Mouse (Mus musculus) erythroblast, adult 5-6 weeks (primary cell): ENCODE results near the gene Zfp956. TPM values are rescaled to one million over a fixed set of nuclear protein-coding genes. Genes with fewer than 3 reads are reported as not detected.
"Not testable (repeated sequence)": the region's sequence is repeated elsewhere in the genome, so short reads cannot be mapped to it uniquely, and the experiment has no call there.

Experiments
- ATAC-seq: replicated peaks from 2 replicates; pipeline ENCODE4 v1.8.0; 2016; ENCODE audit warnings: moderate number of reproducible peaks, mild to moderate bottlenecking, moderate TSS enrichment, inconsistent platforms; ENCODE audit not compliant: poor library complexity, low FRiP score, severe bottlenecking
- total RNA-seq, 2 experiments: library from RNA; stranded (forward) in 1 of 2; stranded (reverse) in 1 of 2; fragments of 150-400 nt in 1 of 2; fragments of 200-764, 138-1000 nt in 1 of 2; gene quantifications; 2 replicates each; pipeline versions ENCODE4 v1.2.3 to v1.2.4; 2015 to 2017; ENCODE audit warnings: low replicate concordance in 2 of 2

Zfp956 gene
- total RNA-seq, 2 experiments from 2014 or later, result 0.19 to 1.8 TPM

DNA sequence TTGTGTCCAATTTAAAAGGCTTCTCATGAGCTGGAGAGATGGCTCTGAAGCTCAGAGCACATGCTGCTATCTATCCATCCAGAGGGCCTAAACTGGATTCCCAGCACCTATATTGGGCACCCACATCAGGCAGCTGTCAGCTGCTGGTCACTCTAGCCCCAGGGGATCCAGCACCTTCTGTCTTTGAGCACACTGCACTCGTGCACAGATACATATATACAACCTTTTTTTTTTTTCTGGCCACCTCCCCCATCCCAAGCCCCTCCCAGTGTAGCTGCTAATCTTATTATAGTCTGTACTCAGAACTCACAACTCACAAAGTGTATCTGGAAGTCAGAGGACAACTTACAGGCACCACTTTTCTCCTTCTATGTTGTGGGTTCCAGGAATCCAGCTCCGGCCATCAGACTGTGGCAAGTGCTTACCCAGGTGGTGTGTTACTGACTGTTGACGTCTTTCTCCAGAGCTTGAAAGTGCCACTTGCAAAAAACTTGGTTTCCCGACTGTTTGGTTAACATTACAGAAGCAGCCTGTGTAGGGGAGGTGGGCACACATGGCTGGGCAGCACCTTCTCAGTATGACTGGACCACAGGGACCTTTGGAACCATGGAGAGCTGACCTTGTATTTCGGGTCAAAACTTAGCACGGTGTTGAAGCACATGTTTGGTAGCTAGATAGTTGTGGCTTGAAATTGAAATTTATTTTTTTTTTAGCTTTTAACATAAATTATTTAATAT is 7.7 kb downstream of the Zfp956 start:
- ATAC-seq, result no peak

DNA sequence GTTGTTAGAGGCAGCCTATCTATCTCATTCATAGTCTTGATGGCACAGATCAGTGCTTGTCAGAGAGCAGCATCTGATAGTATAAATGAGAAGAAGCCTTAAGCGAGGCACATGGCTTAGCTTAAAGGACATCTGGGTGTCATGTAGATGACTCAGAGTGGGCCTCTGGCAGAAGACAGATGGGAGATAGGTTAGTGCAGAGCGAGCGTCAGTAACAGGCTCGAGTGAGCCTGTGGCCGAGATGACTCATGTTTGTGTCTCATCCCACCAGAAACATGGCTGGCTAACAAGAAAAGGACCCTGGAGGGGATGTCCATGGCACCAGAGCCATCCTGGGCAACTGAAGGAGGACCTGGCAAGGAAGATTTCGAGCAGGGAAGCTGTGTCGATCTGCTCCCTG is 9.9 kb downstream of the Zfp956 start:
- no peak for ATAC-seq

DNA sequence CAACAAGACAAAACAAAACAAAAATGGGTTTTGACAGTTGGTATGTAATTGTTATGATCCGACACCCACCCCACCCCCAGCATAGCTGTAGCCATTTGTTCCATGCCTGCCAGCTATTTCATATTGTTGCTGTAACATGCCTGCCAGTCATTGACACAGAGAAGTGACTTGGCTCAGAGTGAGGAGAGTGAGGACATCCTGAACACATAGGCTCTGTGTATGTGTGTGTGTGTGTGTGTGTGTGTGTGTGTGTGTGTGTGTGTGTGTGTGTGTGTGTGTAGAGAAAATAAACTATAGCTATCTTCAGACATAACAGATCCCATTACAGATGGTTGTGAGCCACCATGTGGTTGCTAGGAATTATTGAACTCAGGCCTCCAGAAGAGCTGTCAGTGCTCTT is 15.0 kb downstream of the Zfp956 start:
- ATAC-seq, result not testable (repeated sequence)

- ATAC-seq, result 0 out of 2 replicates have a peak, but pooled peaks have one; percentile 64
Observed at GRCm38 (mm10) chr6:47974599-47974998, 21.4 kb downstream of the Zfp956 start.

DNA sequence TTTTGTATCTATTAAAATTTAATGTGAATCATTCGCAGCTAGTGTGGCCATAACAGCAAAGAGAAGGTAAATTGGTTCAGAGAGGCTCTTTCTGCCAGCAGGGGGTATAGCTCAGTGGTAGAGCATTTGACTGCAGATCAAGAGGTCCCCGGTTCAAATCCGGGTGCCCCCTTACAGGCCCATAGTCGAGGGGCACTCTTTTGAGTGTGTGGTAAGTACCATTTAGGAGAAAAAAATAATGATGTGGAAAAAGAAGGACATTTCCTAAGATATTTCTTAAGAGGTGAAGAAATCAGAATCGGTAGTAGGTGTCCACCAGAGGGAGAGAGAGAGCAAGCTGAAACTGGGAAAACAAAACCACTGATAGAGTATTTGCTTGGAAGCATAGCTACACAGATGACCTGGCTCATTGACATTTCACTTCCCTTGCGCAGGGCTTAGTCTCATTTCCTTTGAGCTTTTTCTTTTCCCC is 25.7 kb downstream of the Zfp956 start:
- peak; percentile 61; the same call in 1 of the 2 replicates for ATAC-seq

- no peak for ATAC-seq
Observed at GRCm38 (mm10) chr6:47983936-47984335, 30.7 kb downstream of the Zfp956 start.

DNA sequence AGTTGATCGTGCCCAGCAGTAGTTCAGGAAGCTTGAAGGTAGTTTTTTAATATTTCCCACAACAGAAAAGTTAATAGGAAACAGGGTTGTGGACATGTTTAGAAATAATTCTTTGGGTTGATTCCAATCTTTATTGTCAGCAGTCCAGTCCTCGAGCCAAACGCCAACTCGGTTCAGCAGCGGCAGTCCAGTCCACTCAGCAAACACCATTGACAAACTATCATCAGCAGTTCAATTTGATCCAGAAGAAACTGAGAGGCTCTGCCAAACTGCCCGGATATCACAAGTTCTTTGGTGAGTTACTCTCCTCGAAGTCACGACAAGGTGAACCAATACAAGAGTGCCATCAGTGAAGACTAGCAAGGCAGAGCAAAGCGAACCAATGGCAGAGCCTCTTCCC is 42.5 kb downstream of the Zfp956 start:
- ATAC-seq, result no peak

DNA sequence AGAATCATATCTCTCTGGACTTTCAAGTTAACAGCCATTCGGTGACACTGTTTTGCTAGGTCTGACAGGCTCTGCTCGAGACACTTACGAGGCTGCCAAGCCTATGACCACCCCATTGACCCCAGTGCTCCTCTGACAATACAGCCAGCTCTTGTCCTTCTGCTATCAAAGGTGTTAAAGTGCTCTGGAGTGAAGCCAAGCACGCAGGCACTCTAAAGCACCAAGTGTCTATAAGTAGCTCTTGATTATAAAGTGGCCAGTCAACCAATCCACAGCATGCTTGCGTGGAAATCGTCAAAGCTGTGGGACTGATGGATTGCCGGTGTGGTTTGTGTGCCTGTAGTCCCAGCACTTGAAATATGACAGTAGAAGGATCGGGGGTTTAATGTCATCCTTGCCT is 57.5 kb downstream of the Zfp956 start:
- no peak for ATAC-seq

Other genes starting within 250 kb of the Zfp956 start
- gene Pdia4, start 140.0 kb upstream of the Zfp956 start, total RNA-seq (2015; ENCODE audit: low replicate concordance), result 18.4 and 22.8 TPM in 2 replicates
- gene Pdia4, start 140.0 kb upstream of the Zfp956 start, total RNA-seq (2017; ENCODE audit: low replicate concordance), result 33.5 and 45.1 TPM in 2 replicates
- not detected in 2 replicates for gene Zfp786, start 122.5 kb upstream of the Zfp956 start, total RNA-seq (2015; ENCODE audit: low replicate concordance)
- 0.28 TPM in 1 of 2 replicates, not detected in the other for gene Zfp786, start 122.5 kb upstream of the Zfp956 start, total RNA-seq (2017; ENCODE audit: low replicate concordance)
- 1.3 and 8.5 TPM in 2 replicates for gene Zfp398, start 117.7 kb upstream of the Zfp956 start, total RNA-seq (2015; ENCODE audit: low replicate concordance)
- gene Zfp398, start 117.7 kb upstream of the Zfp956 start, total RNA-seq (2017; ENCODE audit: low replicate concordance), result 3.5 and 4.3 TPM in 2 replicates
- 0.38 and 0.63 TPM in 2 replicates for gene Zfp282, start 76.2 kb upstream of the Zfp956 start, total RNA-seq (2015; ENCODE audit: low replicate concordance)
- gene Zfp282, start 76.2 kb upstream of the Zfp956 start, total RNA-seq (2017; ENCODE audit: low replicate concordance), result 1.2 and 1.3 TPM in 2 replicates
- 2.3 and 5.2 TPM in 2 replicates for gene Zfp212, start 32.9 kb upstream of the Zfp956 start, total RNA-seq (2015; ENCODE audit: low replicate concordance)
- 3.4 and 3.6 TPM in 2 replicates for gene Zfp212, start 32.9 kb upstream of the Zfp956 start, total RNA-seq (2017; ENCODE audit: low replicate concordance)
- 1.5 and 1.7 TPM in 2 replicates for gene Zfp777, start 95.5 kb downstream of the Zfp956 start, total RNA-seq (2015; ENCODE audit: low replicate concordance)
- gene Zfp777, start 95.5 kb downstream of the Zfp956 start, total RNA-seq (2017; ENCODE audit: low replicate concordance), result 1.5 and 5.0 TPM in 2 replicates
- gene Zfp746, start 133.2 kb downstream of the Zfp956 start, total RNA-seq (2015; ENCODE audit: low replicate concordance), result 8.1 and 14.2 TPM in 2 replicates
- 7.8 and 14.1 TPM in 2 replicates for gene Zfp746, start 133.2 kb downstream of the Zfp956 start, total RNA-seq (2017; ENCODE audit: low replicate concordance)